Mouse (Mus musculus) splenic B cell, adult 2 months (primary cell): ENCODE measurements around the gene BC048679.
A peak's percentile ranks its signal among the peaks of the same experiment; 100 is the strongest.
"Not testable (repeated sequence)": the region's sequence is repeated elsewhere in the genome, so short reads cannot be mapped to it uniquely, and the experiment has no call there.

Experiments
- DNase-seq: peaks from one replicate; pipeline ENCODE4 v3.0.0-alpha.2; 2011; ENCODE audit warnings: low read depth, low spot score
- H3K27me3 ChIP-seq: 2 replicates; pipeline ENCODE4 v1.6.1; 2012; ENCODE audit warnings: mild to moderate bottlenecking, low read length, moderate library complexity, mixed read lengths; ENCODE audit not compliant: control insufficient read depth, poor library complexity, insufficient read depth, severe bottlenecking
- H3K36me3 ChIP-seq: 2 replicates; pipeline ENCODE4 v1.6.1; 2012; ENCODE audit warnings: mild to moderate bottlenecking, low read length, moderate library complexity, mixed read lengths; ENCODE audit not compliant: control insufficient read depth, poor library complexity, insufficient read depth, severe bottlenecking

Gene BC048679

GRCm38 (mm10) chr7:81497171-81497570 is 910 bp downstream of the BC048679 start:
- H3K27me3 ChIP-seq = no peaks in the 10 kb centered on the region; the same call in 1 of the 2 replicates
- no peaks in the 10 kb centered on the region for H3K36me3 ChIP-seq
- no peak for DNase-seq

- Histone ChIP-seq H3K27me3 (no peaks in the 10 kb centered on the region; the same call in 1 of the 2 replicates), H3K36me3 (no peaks in the 10 kb centered on the region)
- DNase-seq = peak; percentile 47
Observed at GRCm38 (mm10) chr7:81493331-81494021, 4.6 kb downstream of the BC048679 start, which contains the start of gene Ap3b2. Gene Ap3b2, minus strand, starts transcription at chr7:81493925.

GRCm38 (mm10) chr7:81492628-81493027 is 5.5 kb downstream of the BC048679 start:
- Histone ChIP-seq H3K27me3 (no peaks in the 10 kb centered on the region; the same call in 1 of the 2 replicates), H3K36me3 (no peaks in the 10 kb centered on the region)
- DNase-seq = no peak

GRCm38 (mm10) chr7:81489649-81490048 is 8.4 kb downstream of the BC048679 start:
- no peak for DNase-seq
- H3K27me3 ChIP-seq = no peaks in the 10 kb centered on the region
- no peaks in the 10 kb centered on the region for H3K36me3 ChIP-seq

GRCm38 (mm10) chr7:81480800-81481199 is 17.3 kb downstream of the BC048679 start:
- Histone ChIP-seq H3K27me3 (no peaks in the 10 kb centered on the region), H3K36me3 (no peaks in the 10 kb centered on the region)
- no peak for DNase-seq

GRCm38 (mm10) chr7:81479531-81480090 is 18.5 kb downstream of the BC048679 start:
- Histone ChIP-seq H3K36me3 (no peaks in the 10 kb centered on the region), H3K27me3 (no peaks in the 10 kb centered on the region)
- no peak for DNase-seq

- not testable (repeated sequence) for H3K36me3 ChIP-seq, H3K27me3 ChIP-seq, DNase-seq
Observed at GRCm38 (mm10) chr7:81478261-81478660, 19.8 kb downstream of the BC048679 start.

GRCm38 (mm10) chr7:81476833-81477232 is 21.2 kb downstream of the BC048679 start:
- DNase-seq = no peak
- H3K36me3 ChIP-seq = no peaks in the 10 kb centered on the region

GRCm38 (mm10) chr7:81475221-81475620 is 22.9 kb downstream of the BC048679 start:
- Histone ChIP-seq H3K27me3 (no peaks in the 10 kb centered on the region), H3K36me3 (no peaks in the 10 kb centered on the region)
- no peak for DNase-seq

More at GRCm38 (mm10) chr7:81476833-81477232, 21.2 kb downstream of the BC048679 start:
- H3K27me3 ChIP-seq = no peaks in the 10 kb centered on the region

- no peak for DNase-seq
- Histone ChIP-seq H3K36me3 (no peaks in the 10 kb centered on the region), H3K27me3 (no peaks in the 10 kb centered on the region)
Observed at GRCm38 (mm10) chr7:81464906-81465450, 33.1 kb downstream of the BC048679 start.

- H3K27me3 ChIP-seq = no peaks in the 10 kb centered on the region
- H3K36me3 ChIP-seq = no peaks in the 10 kb centered on the region
- DNase-seq = peak; percentile 14
Observed at GRCm38 (mm10) chr7:81464116-81464515, 34.0 kb downstream of the BC048679 start.

- DNase-seq = no peak
- Histone ChIP-seq H3K36me3 (no peaks in the 10 kb centered on the region), H3K27me3 (no peaks in the 10 kb centered on the region)
Observed at GRCm38 (mm10) chr7:81462815-81463214, 35.3 kb downstream of the BC048679 start.

- Histone ChIP-seq H3K27me3 (no peaks in the 10 kb centered on the region; the same call in 1 of the 2 replicates), H3K36me3 (no peaks in the 10 kb centered on the region)
- no peak for DNase-seq
Observed at GRCm38 (mm10) chr7:81455155-81455651, 42.9 kb downstream of the BC048679 start, which contains the start of gene Cpeb1. Gene Cpeb1, minus strand, starts transcription at chr7:81455465.

- Histone ChIP-seq H3K27me3 (no peaks in the 10 kb centered on the region; the same call in 1 of the 2 replicates), H3K36me3 (no peaks in the 10 kb centered on the region)
- DNase-seq = peak; percentile 24
Observed at GRCm38 (mm10) chr7:81454331-81455039, 43.6 kb downstream of the BC048679 start.
